Comparison of ENCODE assay signal across 16 mouse cellular contexts in the genomic region with DNA sequence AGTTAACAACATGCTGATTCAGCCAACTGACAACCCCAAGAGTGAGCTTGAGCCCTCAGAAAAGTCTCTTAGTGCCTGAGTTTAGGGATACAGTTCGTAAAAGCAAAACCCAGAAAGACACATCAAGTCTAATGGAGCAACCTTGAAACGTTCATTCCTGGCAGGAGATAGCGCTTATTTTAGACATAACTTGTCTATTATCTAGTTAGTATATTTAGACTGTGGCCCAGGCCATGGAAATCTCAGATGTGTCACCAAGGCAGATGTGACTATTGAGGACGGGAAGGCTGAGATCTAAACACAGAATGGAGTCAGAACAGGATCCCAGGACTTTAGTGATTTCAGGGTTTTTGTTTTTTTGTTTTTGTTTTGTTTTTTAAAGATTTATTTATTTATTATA.
"Had no signal": no experiment of that assay in that cellular context is flagged by ENCODE, and none has a peak within 500 bp of the region (broad histone marks: within the 10 kb centered on the region; RNA-seq: fewer than 3 reads in every experiment).

No protein-coding gene starts in this region.

- H3K4me3 ChIP-seq: limb, embryonic 12.5 days; limb, embryonic 15.5 days; liver, embryonic 12.5 days had no signal

- H3K27me3 ChIP-seq: limb, embryonic 12.5 days; limb, embryonic 15.5 days; liver, embryonic 12.5 days had no signal

- H3K27ac ChIP-seq: limb, embryonic 12.5 days; limb, embryonic 15.5 days; liver, embryonic 12.5 days; stomach, postnatal 0 days had no signal

- H3K9me3 ChIP-seq: limb, embryonic 12.5 days; limb, embryonic 15.5 days; liver, embryonic 12.5 days had no signal

- DNase-seq: kidney, postnatal 14 days; kidney, postnatal 4 days; left cerebral cortex, postnatal 4 days; lung, adult 2 months; lung, postnatal 14 days; lung, postnatal 4 days; midbrain, embryonic 14.5 days; right cerebral cortex, postnatal 14 days; right cerebral cortex, postnatal 4 days; thymus, adult 2 months; thymus, postnatal 25 days had no signal

- H3K36me3 ChIP-seq: limb, embryonic 12.5 days; limb, embryonic 15.5 days; liver, embryonic 12.5 days had no signal

- H3K4me1 ChIP-seq: limb, embryonic 12.5 days; limb, embryonic 15.5 days had no signal

- H3K9ac ChIP-seq: limb, embryonic 12.5 days; limb, embryonic 15.5 days; liver, embryonic 12.5 days had no signal

- H3K4me2 ChIP-seq: limb, embryonic 12.5 days; limb, embryonic 15.5 days; liver, embryonic 12.5 days; midbrain, embryonic 11.5 days had no signal

- ATAC-seq: liver, embryonic 12.5 days had no signal
